Mouse (Mus musculus) limb, embryonic 14.5 days (tissue): Measurements from ENCODE around the gene Dennd6a. TPM values are rescaled to one million over a fixed set of nuclear protein-coding genes. Genes with fewer than 3 reads are reported as not detected.

Experiments used
- ATAC-seq: fragments of 200-750 bp; cut with Nextera tagmentation; 2 replicates; pipeline ENCODE4 v1.8.0; 2017; ENCODE audit warnings: low read depth, moderate number of reproducible peaks, moderate TSS enrichment; ENCODE audit not compliant: low FRiP score
- DNase-seq: peaks from one replicate; pipeline ENCODE4 v3.0.0-alpha.2; 2015; ENCODE audit warnings: low spot score
- H3K27ac ChIP-seq: fragments of 300-500 bp; sonication (generic); replicated peaks from 2 replicates; pipeline ENCODE4 v1.5.1; 2014; ENCODE audit warnings: low read depth, mild to moderate bottlenecking, low read length, moderate library complexity, mixed read lengths
- H3K27me3 ChIP-seq: fragments of 300-500 bp; sonication (generic); 2 replicates; pipeline ENCODE4 v1.6.1; 2014; ENCODE audit warnings: low read length, mixed read lengths; ENCODE audit not compliant: control insufficient read depth, insufficient read depth
- H3K36me3 ChIP-seq: fragments of 300-500 bp; sonication (generic); 2 replicates; pipeline ENCODE4 v1.6.1; 2014; ENCODE audit warnings: mild to moderate bottlenecking, low read length, moderate library complexity, mixed read lengths; ENCODE audit not compliant: control insufficient read depth, insufficient read depth
- H3K4me1 ChIP-seq: fragments of 300-500 bp; sonication (generic); 2 replicates; pipeline ENCODE4 v1.6.1; 2014; ENCODE audit warnings: antibody characterized with exemption, low read length, mixed read lengths; ENCODE audit not compliant: control insufficient read depth, insufficient read depth
- H3K4me2 ChIP-seq: fragments of 300-500 bp; sonication (generic); replicated peaks from 2 replicates; pipeline ENCODE4 v1.6.1; 2014; ENCODE audit warnings: low read depth, mild to moderate bottlenecking, low read length, moderate library complexity; ENCODE audit not compliant: severe bottlenecking
- H3K4me3 ChIP-seq: fragments of 300-500 bp; sonication (generic); replicated peaks from 2 replicates; pipeline ENCODE4 v1.5.1; 2014; ENCODE audit warnings: low read length
- H3K9ac ChIP-seq: fragments of 300-500 bp; sonication (generic); 2 replicates; pipeline ENCODE4 v1.6.1; 2014; ENCODE audit warnings: mild to moderate bottlenecking, low read depth, low read length, moderate library complexity; ENCODE audit not compliant: severe bottlenecking
- H3K9me3 ChIP-seq: fragments of 300-500 bp; sonication (generic); 2 replicates; pipeline ENCODE4 v1.6.1; 2016; ENCODE audit warnings: low read length; ENCODE audit not compliant: control insufficient read depth
- POLR2A ChIP-seq: fragments of 200-500 bp; IDR thresholded peaks from 2 replicates; pipeline ENCODE4 v1.8.0; 2012; ENCODE audit warnings: inconsistent platforms, mild to moderate bottlenecking, moderate library complexity, borderline replicate concordance; ENCODE audit not compliant: insufficient read depth, insufficient read length; ENCODE audit errors: extremely low read depth
- WGBS: fragments of 180-500 bp; shearing (Covaris S2); extraction: QIAGEN DNeasy Blood & Tissue Kit; methylation state at CpG from one replicate; pipeline ENCODE4 v1.1.7; 2014; 5-methylcytosine and 5-hydroxymethylcytosine counted together
- polyA plus RNA-seq, 2 experiments: library from polyadenylated mRNA; depleted of rRNA in 1 of 2; stranded (reverse) in 1 of 2; unstranded in 1 of 2; fragments of >200 nt; fragmentation: Nextera tagmentation in 1 of 2; extraction: Ambion mirVana in 1 of 2; gene quantifications; 2 replicates each; pipeline versions ENCODE4 v1.2.1 to v1.2.3; 2012 to 2014

Dennd6a gene
- polyA plus RNA-seq, 2 experiments = 19.2 to 28.7 TPM

- 96% methylated on average over 4 of the region's 4 CpGs for WGBS
- H3K36me3 ChIP-seq = peaks cover 78% of the 10 kb centered on the region
These were observed 31.7 kb downstream of the Dennd6a start for GRCm38 (mm10) chr14:26605354-26605753.

GRCm38 (mm10) chr14:26609674-26610073, 36.0 kb downstream of the Dennd6a start:
- Histone ChIP-seq H3K4me1 (no peaks in the 10 kb centered on the region), H3K27me3 (no peaks in the 10 kb centered on the region), H3K36me3 (peaks cover 84% of the 10 kb centered on the region), H3K4me3 (no peak overlapping the region), H3K27ac (no peak overlapping the region), H3K4me2 (no peak overlapping the region), H3K9ac (no peak overlapping the region), H3K9me3 (no peaks in the 10 kb centered on the region)
- DNase-seq = no peak
- 97% methylated on average over 1 of the region's 1 CpGs for WGBS
- no peak for TF ChIP-seq POLR2A
- no peak for ATAC-seq

More at GRCm38 (mm10) chr14:26605354-26605753, 31.7 kb downstream of the Dennd6a start:
- no peak overlapping the region for H3K4me3 ChIP-seq
- DNase-seq (no peak), ATAC-seq (no peak)
- H3K4me2 ChIP-seq = no peak overlapping the region
- H3K9me3 ChIP-seq = no peaks in the 10 kb centered on the region
- H3K27ac ChIP-seq = no peak overlapping the region
- H3K4me1 ChIP-seq = no peaks in the 10 kb centered on the region
- H3K9ac ChIP-seq = no peak overlapping the region
- no peaks in the 10 kb centered on the region for H3K27me3 ChIP-seq
- no peak for TF ChIP-seq POLR2A

GRCm38 (mm10) chr14:26610689-26611088, 37.0 kb downstream of the Dennd6a start:
- H3K4me2 ChIP-seq = no peak overlapping the region
- no peak for ATAC-seq
- no peak overlapping the region for H3K27ac ChIP-seq
- peaks cover 75% of the 10 kb centered on the region for H3K36me3 ChIP-seq
- DNase-seq = no peak
- H3K4me1 ChIP-seq = no peaks in the 10 kb centered on the region
- no peak overlapping the region for H3K4me3 ChIP-seq
- H3K9me3 ChIP-seq = no peaks in the 10 kb centered on the region
- no peaks in the 10 kb centered on the region for H3K27me3 ChIP-seq
- TF ChIP-seq POLR2A = no peak
- no peak overlapping the region for H3K9ac ChIP-seq
- 94% methylated on average over 4 of the region's 4 CpGs for WGBS

- no peak for ATAC-seq
- H3K9me3 ChIP-seq = no peaks in the 10 kb centered on the region
- no peak for TF ChIP-seq POLR2A
- no peaks in the 10 kb centered on the region for H3K27me3 ChIP-seq
- H3K36me3 ChIP-seq = peaks cover 85% of the 10 kb centered on the region
- H3K4me2 ChIP-seq = no peak overlapping the region
- no peaks in the 10 kb centered on the region for H3K4me1 ChIP-seq
- H3K9ac ChIP-seq = no peak overlapping the region
- 91% methylated on average over 4 of the region's 4 CpGs for WGBS
- no peak overlapping the region for H3K27ac ChIP-seq
- H3K4me3 ChIP-seq = no peak overlapping the region
- no peak for DNase-seq
These were observed 51.6 kb downstream of the Dennd6a start for GRCm38 (mm10) chr14:26625301-26625700.

- Histone ChIP-seq H3K9ac (no peak overlapping the region), H3K9me3 (no peaks in the 10 kb centered on the region), H3K36me3 (peaks cover 80% of the 10 kb centered on the region), H3K27me3 (no peaks in the 10 kb centered on the region), H3K4me3 (no peak overlapping the region), H3K4me1 (no peaks in the 10 kb centered on the region), H3K4me2 (no peak overlapping the region), H3K27ac (no peak overlapping the region)
- 93% methylated on average over 5 of the region's 5 CpGs for WGBS
- no peak for TF ChIP-seq POLR2A
- ATAC-seq (no peak), DNase-seq (no peak)
These were observed 53.0 kb downstream of the Dennd6a start for GRCm38 (mm10) chr14:26626605-26627140.
